Mouse (Mus musculus) lung, postnatal 0 days (tissue): ENCODE measurements around the gene Mtf2.

Source experiments
- CTCF ChIP-seq: IDR thresholded peaks from 2 replicates; pipeline ENCODE4 v1.5.1; 2016; ENCODE audit warnings: antibody characterized with exemption, mild to moderate bottlenecking
- EP300 ChIP-seq: IDR thresholded peaks from 2 replicates; pipeline ENCODE4 v1.6.1; 2016; ENCODE audit warnings: antibody characterized with exemption, mild to moderate bottlenecking, control low read depth

GRCm38 (mm10) chr5:108017232-108017631 is 48.2 kb upstream of the Mtf2 start:
- TF ChIP-seq CTCF = no peak
- TF ChIP-seq EP300 = no peak
